Mouse (Mus musculus): Measurements from ENCODE around the gene Sncb.

- TF ChIP-seq CTCF (IDR thresholded peaks at IDR 0.05; ENCODE audit: low read depth, low read length), result no peak; the same call in 1 of the 2 replicates
- no peak for TF ChIP-seq POLR2A (IDR thresholded peaks at IDR 0.05; ENCODE audit: borderline replicate concordance, low read depth, low read length)
These were observed 36.6 kb upstream of the Sncb start for GRCm38 (mm10) chr13:54803010-54803409.
